ENCODE assay signal across 19 mouse cellular contexts in genomic region chr8:91706533-91706932, GRCm38 (mm10).
DNase-seq lines count a peak whose midpoint lies in the region; ATAC-seq and TF ChIP-seq lines count a peak whose summit lies in the region.
"Had no signal": no experiment of that assay in that cellular context is flagged by ENCODE, and none has a peak within 500 bp of the region (broad histone marks: within the 10 kb centered on the region; RNA-seq: fewer than 3 reads in every experiment).

No protein-coding gene starts in this region.

- no peaks in the 10 kb centered on the region for H3K9me3 ChIP-seq in liver, embryonic 12.5 days (replicated peaks)
- no peaks in the 10 kb centered on the region for H3K9me3 ChIP-seq in liver, embryonic 16.5 days (replicated peaks; ENCODE audit: control insufficient read depth, low read length)
- H3K9me3 ChIP-seq: embryonic facial prominence, embryonic 10.5 days; forebrain, embryonic 13.5 days; forebrain, embryonic 15.5 days had no signal

- TF ChIP-seq CTCF in liver, adult 2 months (IDR thresholded peaks at IDR 0.05; ENCODE audit: low read depth, low read length): no peak

- 0 out of 2 replicates have a peak, but pooled peaks cover 5% of the 10 kb centered on the region for H3K27me3 ChIP-seq in liver, adult 2 months (ENCODE audit: control insufficient read depth, insufficient read depth, low read length)
- peaks cover 18% of the 10 kb centered on the region for H3K27me3 ChIP-seq in liver, embryonic 12.5 days (replicated peaks)
- H3K27me3 ChIP-seq in liver, embryonic 16.5 days (ENCODE audit: control insufficient read depth, insufficient read depth, low read depth, low read length): no peaks in the 10 kb centered on the region; the same call in 1 of the 2 replicates

- peak; percentile 20 for DNase-seq in adrenal gland, postnatal 14 days
- DNase-seq in adrenal gland, adult (ENCODE audit: inconsistent age in 2 of 2, low spot score in 1 of 2): no peak
- peak; percentile 61 for DNase-seq in liver, adult 2 months (ENCODE audit: extremely low read depth, low read depth, low spot score)
- DNase-seq in adipocyte (ENCODE audit: low spot score): peak; percentile 6
- DNase-seq in thymus, postnatal 10 days (ENCODE audit: low spot score in 2 of 2): no peak
- DNase-seq: adrenal gland, adult 2 months; adrenal gland, postnatal 36 days; cerebellum, adult 11-12 months; cerebellum, adult 2 months; cerebellum, adult 9-10 months; cerebellum, postnatal 10 days; cerebellum, postnatal 25 days; forebrain, postnatal 0 days had no signal

- peaks cover 3% of the 10 kb centered on the region for H3K4me1 ChIP-seq in liver, adult 2 months (ENCODE audit: control insufficient read depth, insufficient read depth, low read length)
- no peaks in the 10 kb centered on the region for H3K4me1 ChIP-seq in liver, embryonic 12.5 days
- H3K4me1 ChIP-seq in liver, embryonic 16.5 days (ENCODE audit: control insufficient read depth, low read depth, low read length): no peaks in the 10 kb centered on the region

- H3K9ac ChIP-seq in liver, adult 2 months (ENCODE audit: low read depth, low read length): no peak overlapping the region
- no peak overlapping the region for H3K9ac ChIP-seq in liver, embryonic 12.5 days
- H3K9ac ChIP-seq in liver, embryonic 16.5 days (ENCODE audit: low read depth, low read length): no peak overlapping the region
- H3K9ac ChIP-seq: embryonic facial prominence, embryonic 12.5 days; forebrain, embryonic 13.5 days; forebrain, embryonic 15.5 days; forebrain, postnatal 0 days had no signal

- no peaks in the 10 kb centered on the region for H3K79me2 ChIP-seq in liver, adult 2 months (ENCODE audit: control insufficient read depth, insufficient read depth, low read length)

- no peak for ATAC-seq in liver, embryonic 12.5 days
- peak; percentile 53; the same call in 1 of the 2 replicates for ATAC-seq in liver, embryonic 16.5 days (ENCODE audit: low read depth)
- ATAC-seq: forebrain, embryonic 13.5 days; forebrain, embryonic 15.5 days; forebrain, postnatal 0 days had no signal

- H3K36me3 ChIP-seq in liver, adult 2 months (ENCODE audit: control insufficient read depth, insufficient read depth, low read length): no peaks in the 10 kb centered on the region
- no peaks in the 10 kb centered on the region for H3K36me3 ChIP-seq in liver, embryonic 12.5 days
- H3K36me3 ChIP-seq in liver, embryonic 16.5 days (ENCODE audit: control insufficient read depth, insufficient read depth): no peaks in the 10 kb centered on the region
- H3K36me3 ChIP-seq: embryonic facial prominence, embryonic 10.5 days; embryonic facial prominence, embryonic 12.5 days; forebrain, embryonic 15.5 days had no signal

- no peak overlapping the region for H3K4me3 ChIP-seq in liver, adult 2 months (ENCODE audit: insufficient read depth, low read depth, low read length)
- H3K4me3 ChIP-seq in liver, embryonic 12.5 days: no peak overlapping the region
- H3K4me3 ChIP-seq in liver, embryonic 16.5 days (ENCODE audit: low read depth, low read length): no peak overlapping the region
- H3K4me3 ChIP-seq: embryonic facial prominence, embryonic 10.5 days; embryonic facial prominence, embryonic 12.5 days; forebrain, embryonic 13.5 days; forebrain, embryonic 15.5 days had no signal

- H3K27ac ChIP-seq in liver, adult 2 months (replicated peaks; ENCODE audit: insufficient read depth, low read depth, low read length): no peak overlapping the region
- H3K27ac ChIP-seq in liver, embryonic 12.5 days: no peak overlapping the region
- no peak overlapping the region for H3K27ac ChIP-seq in liver, embryonic 16.5 days (ENCODE audit: low read length)
- H3K27ac ChIP-seq: embryonic facial prominence, embryonic 10.5 days; embryonic facial prominence, embryonic 12.5 days; forebrain, embryonic 13.5 days; forebrain, embryonic 15.5 days had no signal

- H3K4me2 ChIP-seq in liver, embryonic 12.5 days: no peak overlapping the region
- no peak overlapping the region for H3K4me2 ChIP-seq in liver, embryonic 16.5 days (ENCODE audit: low read depth, low read length)
- H3K4me2 ChIP-seq: embryonic facial prominence, embryonic 12.5 days; forebrain, embryonic 13.5 days; forebrain, embryonic 15.5 days had no signal

- TF ChIP-seq POLR2A in liver, adult 2 months (IDR thresholded peaks at IDR 0.05; ENCODE audit: extremely low read depth, insufficient read depth, low read length): no peak

- 35% methylated on average over 5 of the region's 5 CpGs for WGBS in liver, adult 2 months
- 58% methylated on average over 5 of the region's 5 CpGs for WGBS in liver, embryonic 12.5 days (ENCODE audit: insufficient replicate concordance)
- 54% methylated on average over 5 of the region's 5 CpGs for WGBS in liver, embryonic 16.5 days (ENCODE audit: insufficient replicate concordance)

Comparison
In these comparisons a context has a peak if more than half of its experiments do, and no peak if none do; other contexts are left out.
1. DNase-seq: peak in adrenal gland, postnatal 14 days (single experiment), liver, adult 2 months (single experiment) and adipocyte (single experiment); none in adrenal gland, adult (0 of 2) and thymus, postnatal 10 days (0 of 2).